Mouse (Mus musculus): ENCODE measurements around the gene Dtx1. TPM values are rescaled to one million over a fixed set of nuclear protein-coding genes. Genes with fewer than 3 reads are reported as not detected.

The Dtx1 gene
- polyA plus RNA-seq, 1 experiment from 2014 or later: 7.4 TPM

DNA sequence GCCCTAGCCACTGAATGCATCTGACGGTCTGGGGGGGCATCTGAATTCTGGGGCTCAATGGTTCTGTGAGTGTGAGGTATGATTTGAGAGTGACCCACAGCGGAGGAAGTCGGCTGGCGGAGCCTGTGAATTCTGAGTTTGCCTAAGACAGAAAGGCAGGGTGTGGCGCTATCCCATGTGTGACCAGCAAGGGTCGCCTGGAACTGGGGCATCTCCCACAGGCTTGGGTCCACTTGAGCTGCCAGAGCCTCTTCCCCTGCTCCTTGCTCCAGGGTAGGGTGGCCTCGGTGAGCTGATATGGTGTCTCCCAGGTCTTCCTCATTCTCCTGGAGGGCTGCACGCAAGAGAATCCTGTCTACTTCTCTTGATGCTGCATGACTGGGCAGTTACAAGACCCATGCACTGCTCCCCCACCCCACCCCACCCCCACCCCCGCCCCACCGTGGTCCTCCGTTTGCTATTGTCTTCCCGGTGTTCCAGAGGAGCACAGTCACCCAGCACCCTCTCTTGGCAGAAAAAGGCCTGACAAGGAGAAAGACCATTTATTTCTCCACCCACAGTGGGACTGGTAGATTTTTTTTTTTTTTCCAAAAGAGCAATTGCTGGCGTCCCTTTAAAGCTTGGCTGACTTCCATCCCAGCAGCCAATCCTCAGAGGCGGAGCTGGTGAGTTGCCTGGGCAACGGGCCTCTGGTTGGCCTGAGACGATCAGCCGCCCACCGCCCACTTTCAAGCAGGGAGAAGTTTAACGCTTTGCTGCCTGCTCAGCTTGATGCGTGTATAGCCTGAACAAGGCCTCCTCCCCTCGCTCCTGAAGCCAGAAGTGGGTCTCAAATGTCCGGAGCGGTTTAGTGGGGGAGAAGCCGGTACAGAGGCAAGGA, 31.8 kb downstream of the Dtx1 start:
- Histone ChIP-seq H3K4me1 (ENCODE audit: control insufficient read depth, insufficient read depth, low read length) (peaks cover 11% of the 10 kb centered on the region), H3K4me3 (ENCODE audit: low read depth, low read length) (peak overlapping the region; percentile 31), H3K9me3 (ENCODE audit: control insufficient read depth, low read length) (no peaks in the 10 kb centered on the region), H3K9ac (ENCODE audit: low read length) (peak overlapping the region; percentile 49), H3K4me2 (ENCODE audit: low read depth) (peak overlapping the region; percentile 60), H3K27me3 (ENCODE audit: control insufficient read depth, insufficient read depth, low read length) (peaks cover 23% of the 10 kb centered on the region), H3K36me3 (ENCODE audit: control insufficient read depth, insufficient read depth, low read length) (no peaks in the 10 kb centered on the region), H3K27ac (ENCODE audit: low read depth, low read length) (peak overlapping the region; percentile 68; the same call in 1 of the 2 replicates)
- under 1% methylated on average over 24 of the region's 24 CpGs for WGBS
- peak; percentile 91 for ATAC-seq (ENCODE audit: insufficient read depth, low FRiP score, low TSS enrichment)
- peak; percentile 93 for DNase-seq (ENCODE audit: low spot score)

DNA sequence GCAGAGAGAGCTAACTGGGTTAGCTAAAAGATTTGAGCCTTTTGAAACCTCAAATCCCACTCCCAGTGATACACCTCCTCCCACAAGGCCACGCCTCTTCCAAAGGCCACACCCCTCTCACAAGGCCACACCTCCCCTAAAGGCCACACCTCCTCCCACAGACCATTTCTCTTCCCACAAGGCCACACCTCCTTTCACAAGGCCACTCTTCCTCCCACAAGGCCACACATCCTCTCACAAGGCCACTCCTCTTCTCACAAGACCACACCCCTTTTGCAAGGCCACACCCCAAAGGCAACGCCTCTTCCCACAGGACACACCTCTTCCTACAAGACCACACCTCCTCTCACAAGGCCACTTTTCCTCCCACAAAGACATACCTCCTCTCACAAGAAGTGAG, 34.2 kb downstream of the Dtx1 start:
- Histone ChIP-seq H3K4me3 (ENCODE audit: low read depth, low read length) (no peak overlapping the region), H3K4me1 (ENCODE audit: control insufficient read depth, insufficient read depth, low read length) (peaks cover 11% of the 10 kb centered on the region), H3K9me3 (ENCODE audit: control insufficient read depth, low read length) (no peaks in the 10 kb centered on the region), H3K4me2 (ENCODE audit: low read depth) (no peak overlapping the region), H3K9ac (ENCODE audit: low read length) (no peak overlapping the region), H3K27ac (ENCODE audit: low read depth, low read length) (no peak overlapping the region), H3K27me3 (ENCODE audit: control insufficient read depth, insufficient read depth, low read length) (peaks cover 6% of the 10 kb centered on the region), H3K36me3 (ENCODE audit: control insufficient read depth, insufficient read depth, low read length) (no peaks in the 10 kb centered on the region)
- DNase-seq (ENCODE audit: low spot score) (no peak), ATAC-seq (ENCODE audit: insufficient read depth, low FRiP score, low TSS enrichment) (no peak)
- 31% methylated on average over 2 of the region's 2 CpGs for WGBS

- Histone ChIP-seq H3K9me3 (ENCODE audit: control insufficient read depth, low read length) (no peaks in the 10 kb centered on the region), H3K36me3 (ENCODE audit: control insufficient read depth, insufficient read depth, low read length) (no peaks in the 10 kb centered on the region), H3K4me2 (ENCODE audit: low read depth) (no peak overlapping the region), H3K4me1 (ENCODE audit: control insufficient read depth, insufficient read depth, low read length) (peaks cover under 1% of the 10 kb centered on the region; the same call in 1 of the 2 replicates), H3K4me3 (ENCODE audit: low read depth, low read length) (no peak overlapping the region), H3K9ac (ENCODE audit: low read length) (no peak overlapping the region; the same call in 1 of the 2 replicates), H3K27ac (ENCODE audit: low read depth, low read length) (no peak overlapping the region), H3K27me3 (ENCODE audit: control insufficient read depth, insufficient read depth, low read length) (no peaks in the 10 kb centered on the region)
- DNase-seq (ENCODE audit: low spot score): peak; percentile 40
- WGBS: 41% methylated on average over 21 of the region's 21 CpGs
- ATAC-seq (ENCODE audit: insufficient read depth, low FRiP score, low TSS enrichment): no peak
Measured at GRCm38 (mm10) chr5:120674229-120675145, 37.2 kb downstream of the Dtx1 start.

DNA sequence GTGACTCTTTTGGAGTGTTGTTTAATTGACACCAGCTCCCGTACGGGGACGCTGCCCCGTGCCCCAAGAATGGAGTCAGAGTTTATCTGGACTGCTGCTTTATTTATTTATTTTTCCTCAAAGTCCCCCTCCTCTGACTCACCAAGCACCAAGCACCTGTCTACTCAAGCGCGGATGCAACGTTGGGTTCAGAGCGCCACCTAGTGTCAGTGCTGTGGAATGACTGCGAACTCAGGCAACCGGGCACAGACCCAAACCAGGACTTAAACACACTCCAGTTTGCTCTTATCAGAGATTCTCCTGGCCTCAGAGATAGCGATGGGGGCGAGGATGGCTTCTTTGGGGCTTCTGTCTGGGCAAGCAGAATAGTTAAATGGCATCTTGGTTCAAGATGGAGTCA, 38.1 kb downstream of the Dtx1 start:
- Histone ChIP-seq H3K36me3 (ENCODE audit: control insufficient read depth, insufficient read depth, low read length) (no peaks in the 10 kb centered on the region), H3K4me1 (ENCODE audit: control insufficient read depth, insufficient read depth, low read length) (no peaks in the 10 kb centered on the region), H3K9ac (ENCODE audit: low read length) (no peak overlapping the region), H3K4me3 (ENCODE audit: low read depth, low read length) (no peak overlapping the region), H3K27me3 (ENCODE audit: control insufficient read depth, insufficient read depth, low read length) (no peaks in the 10 kb centered on the region), H3K4me2 (ENCODE audit: low read depth) (no peak overlapping the region), H3K9me3 (ENCODE audit: control insufficient read depth, low read length) (no peaks in the 10 kb centered on the region), H3K27ac (ENCODE audit: low read depth, low read length) (no peak overlapping the region)
- 8% methylated on average over 12 of the region's 12 CpGs for WGBS
- ATAC-seq (ENCODE audit: insufficient read depth, low FRiP score, low TSS enrichment) (no peak), DNase-seq (ENCODE audit: low spot score) (peak; percentile 67)

DNA sequence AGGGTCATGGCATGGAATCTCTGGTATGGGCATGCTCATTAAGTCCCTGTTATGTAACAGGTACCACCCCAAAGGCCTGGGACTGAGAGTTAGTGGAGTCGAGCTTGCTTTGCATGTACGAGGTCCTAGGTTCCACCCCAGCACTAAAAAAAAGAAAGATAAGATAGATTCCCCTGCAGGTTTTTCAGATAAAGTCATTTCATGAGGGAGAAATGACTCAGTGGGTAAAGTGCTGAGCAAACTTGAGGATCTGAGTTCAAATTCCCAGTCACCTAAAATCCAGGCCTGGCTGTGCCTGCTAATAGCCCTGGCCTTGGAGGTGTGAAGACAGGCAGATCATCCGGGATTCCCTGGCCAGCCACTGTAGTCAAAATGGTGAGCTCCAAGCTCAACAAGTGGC, 39.9 kb downstream of the Dtx1 start:
- WGBS: 77% methylated on average over 3 of the region's 3 CpGs
- no peak for ATAC-seq (ENCODE audit: insufficient read depth, low FRiP score, low TSS enrichment)

GRCm38 (mm10) chr5:120670132-120670531, 41.6 kb downstream of the Dtx1 start:
- Histone ChIP-seq H3K27me3 (ENCODE audit: control insufficient read depth, insufficient read depth, low read length) (no peaks in the 10 kb centered on the region), H3K4me3 (ENCODE audit: low read depth, low read length) (no peak overlapping the region), H3K9ac (ENCODE audit: low read length) (no peak overlapping the region), H3K27ac (ENCODE audit: low read depth, low read length) (no peak overlapping the region), H3K4me1 (ENCODE audit: control insufficient read depth, insufficient read depth, low read length) (no peaks in the 10 kb centered on the region), H3K4me2 (ENCODE audit: low read depth) (no peak overlapping the region), H3K36me3 (ENCODE audit: control insufficient read depth, insufficient read depth, low read length) (no peaks in the 10 kb centered on the region), H3K9me3 (ENCODE audit: control insufficient read depth, low read length) (no peaks in the 10 kb centered on the region)
- DNase-seq (ENCODE audit: low spot score) (no peak), ATAC-seq (ENCODE audit: insufficient read depth, low FRiP score, low TSS enrichment) (no peak)
- WGBS: 92% methylated on average over 7 of the region's 7 CpGs

More for the DNA sequence above, 39.9 kb downstream of the Dtx1 start:
- Histone ChIP-seq H3K4me1 (ENCODE audit: control insufficient read depth, insufficient read depth, low read length) (no peaks in the 10 kb centered on the region), H3K27me3 (ENCODE audit: control insufficient read depth, insufficient read depth, low read length) (no peaks in the 10 kb centered on the region), H3K4me2 (ENCODE audit: low read depth) (no peak overlapping the region), H3K9me3 (ENCODE audit: control insufficient read depth, low read length) (no peaks in the 10 kb centered on the region), H3K4me3 (ENCODE audit: low read depth, low read length) (no peak overlapping the region), H3K9ac (ENCODE audit: low read length) (no peak overlapping the region), H3K27ac (ENCODE audit: low read depth, low read length) (no peak overlapping the region), H3K36me3 (ENCODE audit: control insufficient read depth, insufficient read depth, low read length) (no peaks in the 10 kb centered on the region)
- DNase-seq (ENCODE audit: low spot score): no peak

- no peaks in the 10 kb centered on the region for H3K36me3 ChIP-seq (ENCODE audit: control insufficient read depth, insufficient read depth, low read length)
Measured at GRCm38 (mm10) chr5:120668761-120669160, 43.0 kb downstream of the Dtx1 start.

GRCm38 (mm10) chr5:120664888-120665287, 46.8 kb downstream of the Dtx1 start:
- Histone ChIP-seq H3K9me3 (ENCODE audit: control insufficient read depth, low read length) (no peaks in the 10 kb centered on the region), H3K4me2 (ENCODE audit: low read depth) (no peak overlapping the region), H3K4me3 (ENCODE audit: low read depth, low read length) (no peak overlapping the region), H3K4me1 (ENCODE audit: control insufficient read depth, insufficient read depth, low read length) (no peaks in the 10 kb centered on the region), H3K9ac (ENCODE audit: low read length) (no peak overlapping the region), H3K27ac (ENCODE audit: low read depth, low read length) (no peak overlapping the region), H3K27me3 (ENCODE audit: control insufficient read depth, insufficient read depth, low read length) (no peaks in the 10 kb centered on the region), H3K36me3 (ENCODE audit: control insufficient read depth, insufficient read depth, low read length) (no peaks in the 10 kb centered on the region)
- no peak for DNase-seq (ENCODE audit: low spot score)
- no peak for ATAC-seq (ENCODE audit: insufficient read depth, low FRiP score, low TSS enrichment)
- WGBS: 64% methylated on average over 2 of the region's 2 CpGs

More at GRCm38 (mm10) chr5:120668761-120669160, 43.0 kb downstream of the Dtx1 start:
- no peak overlapping the region for H3K27ac ChIP-seq (ENCODE audit: low read depth, low read length)
- no peak for DNase-seq (ENCODE audit: low spot score)
- no peak overlapping the region for H3K9ac ChIP-seq (ENCODE audit: low read length)
- no peaks in the 10 kb centered on the region for H3K4me1 ChIP-seq (ENCODE audit: control insufficient read depth, insufficient read depth, low read length)
- H3K9me3 ChIP-seq (ENCODE audit: control insufficient read depth, low read length): no peaks in the 10 kb centered on the region
- H3K4me2 ChIP-seq (ENCODE audit: low read depth): no peak overlapping the region
- H3K4me3 ChIP-seq (ENCODE audit: low read depth, low read length): no peak overlapping the region
- no peaks in the 10 kb centered on the region for H3K27me3 ChIP-seq (ENCODE audit: control insufficient read depth, insufficient read depth, low read length)
- no peak for ATAC-seq (ENCODE audit: insufficient read depth, low FRiP score, low TSS enrichment)
- 73% methylated on average over 7 of the region's 7 CpGs for WGBS
